ENCODE assay signal across 10 mouse cellular contexts in the genomic region with DNA sequence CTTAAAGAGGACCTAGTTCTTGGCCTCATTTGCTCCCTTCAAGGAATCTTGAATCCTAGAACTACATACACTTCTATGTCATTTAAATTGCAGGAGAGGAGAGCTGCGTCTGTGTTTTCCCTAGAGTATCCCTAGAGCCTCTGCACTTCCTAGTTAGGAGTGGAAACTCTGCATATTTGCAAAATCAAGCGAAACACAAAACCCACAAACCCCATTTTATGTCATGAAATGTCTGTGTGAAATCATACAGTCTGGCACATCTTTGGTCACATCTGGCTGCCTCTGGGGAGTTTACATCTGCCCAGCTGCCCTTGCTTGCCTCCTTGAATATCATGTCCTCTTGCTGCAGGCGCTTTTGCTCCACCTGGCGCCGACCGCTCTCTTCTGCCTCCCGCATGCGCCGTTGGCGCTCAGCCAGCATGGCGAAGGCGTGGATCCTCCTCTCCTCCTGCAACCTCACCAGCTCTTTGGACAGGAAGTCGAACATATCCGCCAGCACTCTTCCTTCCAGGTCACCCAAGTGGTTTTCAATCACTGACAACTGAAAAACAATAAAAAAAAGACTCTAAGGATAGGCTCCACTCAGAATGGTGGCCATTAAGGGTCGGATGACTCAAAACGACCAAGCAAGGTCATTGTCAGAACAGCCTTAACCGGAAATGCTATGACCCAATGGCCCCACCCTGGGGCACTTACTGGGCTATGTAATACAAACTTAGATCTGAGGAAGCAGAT. TPM values are rescaled to one million over a fixed set of nuclear protein-coding genes. Genes with fewer than 3 reads are reported as not detected.
A peak's percentile ranks its signal among the peaks of the same experiment; 100 is the strongest.
DNase-seq lines count a peak whose midpoint lies in the region; ATAC-seq and TF ChIP-seq lines count a peak whose summit lies in the region.
"Had no signal": no experiment of that assay in that cellular context is flagged by ENCODE, and none has a peak within 500 bp of the region (broad histone marks: within the 10 kb centered on the region; RNA-seq: fewer than 3 reads in every experiment).

No protein-coding gene starts in this region.

- no peaks in the 10 kb centered on the region for H3K4me1 ChIP-seq in heart, embryonic 16.5 days (ENCODE audit: control insufficient read depth, insufficient read depth, low read length)
- 0 out of 2 replicates have a peak, but pooled peaks cover 3% of the 10 kb centered on the region for H3K4me1 ChIP-seq in lung, adult 2 months (ENCODE audit: control insufficient read depth, insufficient read depth, low read length)
- H3K4me1 ChIP-seq in forebrain, embryonic 11.5 days (replicated peaks; ENCODE audit: control insufficient read depth, insufficient read depth, low read length) = no peaks in the 10 kb centered on the region; the same call in 1 of the 2 replicates

- in situ Hi-C loops in Patski (cut with MboI; ENCODE audit: low pct_unique_long_range_greater_than_20kb) = no loop called here

- peak overlapping the region; percentile 33; the same call in 1 of the 2 replicates for H3K4me2 ChIP-seq in heart, embryonic 16.5 days (ENCODE audit: low read depth, low read length)
- H3K4me2 ChIP-seq in forebrain, embryonic 11.5 days (ENCODE audit: low read depth, low read length, severe bottlenecking) = no peak overlapping the region
- H3K4me2 ChIP-seq: neural tube, embryonic 13.5 days had no signal

- no peaks in the 10 kb centered on the region for H3K36me3 ChIP-seq in heart, embryonic 16.5 days (ENCODE audit: control insufficient read depth, insufficient read depth)
- H3K36me3 ChIP-seq in forebrain, embryonic 11.5 days (ENCODE audit: control insufficient read depth, insufficient read depth, low read length) = no peaks in the 10 kb centered on the region
- H3K36me3 ChIP-seq: neural tube, embryonic 13.5 days had no signal

- CTCF ChIA-PET in Patski (lab: Charles Lee) = interaction anchor here (1.7 kb wide), 1 partner anchor 17 kb away, joined by 5 read pairs; no protein-coding TSS in a partner anchor

- H3K27ac ChIP-seq in heart, embryonic 16.5 days (ENCODE audit: low read length) = no peak overlapping the region
- no peak overlapping the region for H3K27ac ChIP-seq in forebrain, embryonic 11.5 days (ENCODE audit: low read depth, low read length)
- H3K27ac ChIP-seq: neural tube, embryonic 13.5 days had no signal

- POLR2A ChIA-PET in Patski (lab: Charles Lee) = interaction anchor here (0.6 kb wide), 1 partner anchor 262 kb away, joined by 3 read pairs; no protein-coding TSS in a partner anchor

- no peaks in the 10 kb centered on the region for H3K9me3 ChIP-seq in heart, embryonic 16.5 days (replicated peaks; ENCODE audit: control insufficient read depth, low read length)
- no peaks in the 10 kb centered on the region for H3K9me3 ChIP-seq in forebrain, embryonic 11.5 days (ENCODE audit: control insufficient read depth, low read length)
- H3K9me3 ChIP-seq: neural tube, embryonic 13.5 days had no signal

- no peak overlapping the region for H3K4me3 ChIP-seq in heart, embryonic 16.5 days (ENCODE audit: low read length)
- peak overlapping the region; percentile 44 for H3K4me3 ChIP-seq in lung, adult 2 months (replicated peaks; ENCODE audit: extremely low read depth, low read depth, low read length)
- no peak overlapping the region for H3K4me3 ChIP-seq in forebrain, embryonic 11.5 days (ENCODE audit: low read depth, low read length)
- H3K4me3 ChIP-seq: neural tube, embryonic 13.5 days had no signal

- WGBS in heart, embryonic 16.5 days = 62% methylated on average over 17 of the region's 17 CpGs
- 39% methylated on average over 17 of the region's 17 CpGs for WGBS in lung, adult 2 months
- 80% methylated on average over 17 of the region's 17 CpGs for whole genome bisulfite sequencing in forebrain, embryonic 11.5 days

- H3K27me3 ChIP-seq in Patski = no peaks in the 10 kb centered on the region
- no peaks in the 10 kb centered on the region for H3K27me3 ChIP-seq in heart, embryonic 16.5 days (ENCODE audit: control insufficient read depth, insufficient read depth, low read length)
- H3K27me3 ChIP-seq in forebrain, embryonic 11.5 days (ENCODE audit: control insufficient read depth, insufficient read depth, low read length) = no peaks in the 10 kb centered on the region
- H3K27me3 ChIP-seq: neural tube, embryonic 13.5 days had no signal

- TF ChIP-seq CTCF in Patski (IDR thresholded peaks at IDR 0.05) = no peak
- TF ChIP-seq CTCF in lung, adult 2 months (IDR thresholded peaks at IDR 0.05; ENCODE audit: insufficient read depth, low read length) = no peak

- no peak for TF ChIP-seq POLR2A in lung, adult 2 months (IDR thresholded peaks at IDR 0.05; ENCODE audit: borderline replicate concordance, extremely low read depth, low read depth, low read length)

- no peak for ATAC-seq in Patski
- ATAC-seq in heart, embryonic 16.5 days (replicated peaks; ENCODE audit: extremely low read depth, insufficient read depth, low FRiP score) = no peak
- no peak for ATAC-seq in forebrain, embryonic 11.5 days (replicated peaks; ENCODE audit: low FRiP score)

- no peak overlapping the region for H3K9ac ChIP-seq in heart, embryonic 16.5 days (ENCODE audit: low read length)
- H3K9ac ChIP-seq in forebrain, embryonic 11.5 days (ENCODE audit: low read length) = no peak overlapping the region
- H3K9ac ChIP-seq: neural tube, embryonic 13.5 days had no signal

- peak; percentile 60 to 63 for DNase-seq in cerebellum, postnatal 10 days
- DNase-seq in cerebellum, adult 9-10 months = no peak
- peak; percentile 3 for DNase-seq in Patski (ENCODE audit: low read depth, low spot score)
- DNase-seq in lung, adult 2 months = peak; percentile 20
- no peak for DNase-seq in forebrain, embryonic 11.5 days (ENCODE audit: low spot score)
- no peak for DNase-seq in embryo, embryonic 10.5 days (ENCODE audit: low spot score)
- no peak for DNase-seq in thymus, postnatal 25 days
- DNase-seq: embryo, embryonic 11 days had no signal

RNA-seq across cellular contexts. Expression of gene Nr1i2, which starts 10.0 kb away (rescaled TPM):
- polyA plus RNA-seq in Patski (2021) = 0.03 TPM
- polyA plus RNA-seq in heart, embryonic 16.5 days (2015; fragmentation: Nextera tagmentation; extraction: Ambion mirVana) = 0.09 TPM in 1 of 2 replicates, not detected in the other
- 0.63 and 0.66 TPM in 2 replicates for polyA plus RNA-seq in lung, adult 2 months (2012; rRNA removed)
- polyA plus RNA-seq in forebrain, embryonic 11.5 days (2014; fragmentation: Nextera tagmentation; extraction: Ambion mirVana) = not detected in 2 replicates

RNA-seq across cellular contexts. Expression of gene Maats1, which starts 37.3 kb away (rescaled TPM):
- 0.09 TPM for polyA plus RNA-seq in Patski (2021)
- 0.12 and 0.50 TPM in 2 replicates for polyA plus RNA-seq in heart, embryonic 16.5 days (2015; fragmentation: Nextera tagmentation; extraction: Ambion mirVana)
- 1.7 and 2.5 TPM in 2 replicates for polyA plus RNA-seq in lung, adult 2 months (2012; rRNA removed)
- 0.39 and 0.41 TPM in 2 replicates for polyA plus RNA-seq in forebrain, embryonic 11.5 days (2014; fragmentation: Nextera tagmentation; extraction: Ambion mirVana)

RNA-seq across cellular contexts. Expression of gene Cox17, which starts 42.2 kb away (rescaled TPM):
- 271 TPM for polyA plus RNA-seq in Patski (2021)
- 256 and 261 TPM in 2 replicates for polyA plus RNA-seq in heart, embryonic 16.5 days (2015; fragmentation: Nextera tagmentation; extraction: Ambion mirVana)
- 63.2 and 64.6 TPM in 2 replicates for polyA plus RNA-seq in lung, adult 2 months (2012; rRNA removed)
- polyA plus RNA-seq in forebrain, embryonic 11.5 days (2014; fragmentation: Nextera tagmentation; extraction: Ambion mirVana) = 118 and 119 TPM in 2 replicates

RNA-seq across cellular contexts. Expression of gene Gm21987, which starts 42.2 kb away (rescaled TPM):
- not detected for polyA plus RNA-seq in Patski (2021)
- 2.3 and 4.6 TPM in 2 replicates for polyA plus RNA-seq in heart, embryonic 16.5 days (2015; fragmentation: Nextera tagmentation; extraction: Ambion mirVana)
- polyA plus RNA-seq in lung, adult 2 months (2012; rRNA removed) = not detected in 2 replicates
- polyA plus RNA-seq in forebrain, embryonic 11.5 days (2014; fragmentation: Nextera tagmentation; extraction: Ambion mirVana) = not detected in 2 replicates
- polyA plus RNA-seq: neural tube, embryonic 13.5 days had no signal

RNA-seq across cellular contexts. Expression of gene Popdc2, which starts 57.4 kb away (rescaled TPM):
- polyA plus RNA-seq in Patski (2021) = 0.49 TPM
- polyA plus RNA-seq in heart, embryonic 16.5 days (2015; fragmentation: Nextera tagmentation; extraction: Ambion mirVana) = 421 and 423 TPM in 2 replicates
- polyA plus RNA-seq in lung, adult 2 months (2012; rRNA removed) = 20.4 and 30.9 TPM in 2 replicates
- 0.56 and 1.4 TPM in 2 replicates for polyA plus RNA-seq in forebrain, embryonic 11.5 days (2014; fragmentation: Nextera tagmentation; extraction: Ambion mirVana)

Comparison
In these comparisons a context has a peak if more than half of its experiments do, and no peak if none do; other contexts are left out.
1. DNase-seq: peak in cerebellum, postnatal 10 days (2 of 2), Patski (single experiment) and lung, adult 2 months (single experiment); none in cerebellum, adult 9-10 months (single experiment), forebrain, embryonic 11.5 days (single experiment), embryo, embryonic 10.5 days (single experiment) and thymus, postnatal 25 days (single experiment).